Mouse (Mus musculus) liver, embryonic 14.5 days (tissue): ENCODE measurements around the gene Tnik.

Source experiments
- CTCF ChIP-seq: IDR thresholded peaks from 2 replicates; pipeline ENCODE4 v1.5.1; 2016; ENCODE audit warnings: antibody characterized with exemption, low read depth, control low read depth
- EP300 ChIP-seq: IDR thresholded peaks from 2 replicates; pipeline ENCODE4 v1.6.1; 2016; ENCODE audit warnings: antibody characterized with exemption, low read depth

DNA sequence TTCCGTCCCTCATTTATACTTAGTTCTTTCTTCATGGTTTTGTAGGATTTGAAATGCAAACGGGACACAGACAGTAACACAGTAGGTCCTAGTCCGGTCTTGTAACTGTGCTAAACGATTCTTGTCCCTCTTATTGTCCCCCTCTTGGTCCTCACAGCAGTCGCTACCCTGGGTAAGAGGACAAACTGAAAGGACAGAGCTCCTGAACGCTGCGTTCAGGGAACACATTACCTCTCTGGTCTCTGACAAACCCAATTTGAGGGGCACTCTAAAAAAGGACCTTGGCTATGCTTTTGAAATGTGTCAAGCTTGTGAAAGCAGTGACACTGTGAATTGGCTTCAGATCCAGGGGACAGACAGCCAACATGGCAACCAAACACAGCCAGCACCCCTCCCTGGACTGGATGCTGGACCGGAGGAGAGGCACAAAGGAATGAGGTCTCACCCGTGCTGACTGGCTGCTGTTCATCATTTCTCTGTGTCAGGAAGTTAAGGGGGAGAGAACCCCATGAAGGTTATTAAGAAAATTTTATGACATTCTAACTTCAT, 37.6 kb upstream of the Tnik start:
- TF ChIP-seq CTCF (no peak), EP300 (no peak)
